Mouse (Mus musculus) lung, adult 2 months (tissue): Measurements from ENCODE around the gene Nek9.

Experiments used
- CTCF ChIP-seq: fragments of 200-500 bp; IDR thresholded peaks from 2 replicates; pipeline ENCODE4 v1.5.1; 2011; ENCODE audit warnings: mild to moderate bottlenecking, low read length, control low read depth; ENCODE audit not compliant: insufficient read depth
- POLR2A ChIP-seq: fragments of 200-500 bp; IDR thresholded peaks from 2 replicates; pipeline ENCODE4 v1.6.1; 2011; ENCODE audit warnings: low read depth, mild to moderate bottlenecking, control low read depth, low read length, borderline replicate concordance; ENCODE audit errors: extremely low read depth

DNA sequence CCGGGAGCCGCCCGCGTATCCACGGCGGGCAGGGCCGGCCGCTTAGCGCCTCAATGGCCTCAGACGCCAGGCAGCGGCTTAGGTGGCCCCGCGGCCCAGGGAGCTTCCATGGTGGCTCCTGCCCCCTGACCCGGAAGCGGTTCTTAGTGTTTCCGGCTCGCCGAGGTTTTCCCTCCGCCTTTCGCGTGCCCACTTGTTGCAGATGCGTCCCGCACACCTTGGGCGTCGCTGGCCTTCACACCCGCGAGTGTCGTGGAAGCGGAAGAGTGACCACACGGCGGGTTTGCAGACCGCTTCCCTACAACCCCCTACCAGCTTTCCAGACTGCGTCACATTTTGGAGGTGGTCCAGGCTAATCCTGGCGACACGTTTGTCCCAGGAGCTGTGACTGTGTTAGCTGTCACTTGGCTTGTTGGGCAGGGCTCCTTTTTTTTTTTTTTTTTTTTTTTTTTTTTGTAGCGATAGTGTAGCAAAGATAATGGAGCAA lies at the start of gene Nek9:
- TF ChIP-seq POLR2A (peak; percentile 89), CTCF (no peak)
